Mouse (Mus musculus): ENCODE measurements at regions not wholly inside any gene's neighbourhood (a gene's known extent, or its start where the extent isn't known, plus 50 kb on each side); places are given as distances from the start of the nearest gene placed in this dataset.

- DNase-seq, result peak; percentile 18
Observed at GRCm38 (mm10) chr17:18715501-18715900, 142.6 kb downstream of the Vmn2r96 start.

GRCm38 (mm10) chr17:18718275-18718674, 145.3 kb downstream of the Vmn2r96 start:
- DNase-seq, result no peak

GRCm38 (mm10) chr17:18719795-18720194, 146.8 kb downstream of the Vmn2r96 start:
- no peak for DNase-seq

Data from thymus, postnatal 25 days (tissue).